Mouse (Mus musculus) T-cell, adult 66 days (primary cell): ENCODE data around the gene Tspear. TPM values are rescaled to one million over a fixed set of nuclear protein-coding genes. Genes with fewer than 3 reads are reported as not detected.

Experiments
- total RNA-seq, 2 experiments: library from RNA; stranded (reverse); gene quantifications; 3 replicates in 1 of 2; 4 replicates in 1 of 2; pipeline ENCODE4 v1.2.4; 2023

The Tspear gene
- total RNA-seq = 1 to 10 TPM; 1.6 to 3.3 TPM

GRCm38 (mm10) chr10:77685895-77686664, at the start of gene Tspear:
Tspear (plus strand) TSS chr10:77686569.

GRCm38 (mm10) chr10:77690356-77690807, 4.0 kb downstream of the Tspear start, which contains the start of gene Gm19402:
Gm19402 (minus strand) TSS chr10:77690757.

GRCm38 (mm10) chr10:77697133-77697532, 10.8 kb downstream of the Tspear start, which contains the start of gene Gm9508:
Gm9508 (minus strand) TSS chr10:77697233.

GRCm38 (mm10) chr10:77706326-77706725, 20.0 kb downstream of the Tspear start, which contains the start of gene Gm10272:
Gm10272 (plus strand) TSS chr10:77706626.

GRCm38 (mm10) chr10:77711157-77711556, 24.8 kb downstream of the Tspear start, which contains the start of gene Gm10024:
Gm10024 (plus strand) TSS chr10:77711457.

GRCm38 (mm10) chr10:77715507-77715906, 29.1 kb downstream of the Tspear start, which contains the start of gene Gm10142:
Gm10142 (plus strand) TSS chr10:77715807.

GRCm38 (mm10) chr10:77720299-77720698, 33.9 kb downstream of the Tspear start, which contains the start of gene Krtap12-1:
Krtap12-1 (plus strand) TSS chr10:77720599.

GRCm38 (mm10) chr10:77726186-77726585, 39.8 kb downstream of the Tspear start, which contains the start of gene Gm10100:
Gm10100 (plus strand) TSS chr10:77726486.

GRCm38 (mm10) chr10:77741924-77742688, 55.7 kb downstream of the Tspear start, which contains the start of gene Gm18596:
Gm18596 (minus strand) TSS chr10:77742638.

GRCm38 (mm10) chr10:77751254-77751653, 64.9 kb downstream of the Tspear start, which contains the start of gene Gm9736:
Gm9736 (minus strand) TSS chr10:77751354.

GRCm38 (mm10) chr10:77759582-77759981, 73.2 kb downstream of the Tspear start, which contains the start of gene Gm3233:
Gm3233 (minus strand) TSS chr10:77759682.

GRCm38 (mm10) chr10:77771225-77771624, 84.9 kb downstream of the Tspear start, which contains the start of gene Gm3238:
Gm3238 (minus strand) TSS chr10:77771325.

GRCm38 (mm10) chr10:77776844-77777243, 90.5 kb downstream of the Tspear start, which contains the start of gene Gm7138:
Gm7138 (minus strand) TSS chr10:77776944.

GRCm38 (mm10) chr10:77782442-77782841, 96.1 kb downstream of the Tspear start, which contains the start of gene Gm3250:
Gm3250 (minus strand) TSS chr10:77782542.

GRCm38 (mm10) chr10:77787876-77788275, 101.5 kb downstream of the Tspear start, which contains the start of gene Gm7137:
Gm7137 (minus strand) TSS chr10:77788200.

GRCm38 (mm10) chr10:77794976-77795375, 108.6 kb downstream of the Tspear start, which contains the start of gene Gm9639:
Gm9639 (minus strand) TSS chr10:77795076.

GRCm38 (mm10) chr10:77798921-77799508, 112.6 kb downstream of the Tspear start, which contains the start of gene Gm19668:
Gm19668 (minus strand) TSS chr10:77799133.

GRCm38 (mm10) chr10:77811743-77812142, 125.4 kb downstream of the Tspear start, which contains the start of gene Gm9507:
Gm9507 (minus strand) TSS chr10:77811843.

GRCm38 (mm10) chr10:77814382-77814781, 128.0 kb downstream of the Tspear start, which contains the start of gene Gm2696:
Gm2696 (plus strand) TSS chr10:77814682.

GRCm38 (mm10) chr10:77826951-77827350, 140.6 kb downstream of the Tspear start, which contains the start of gene Krtap10-4:
Krtap10-4 (minus strand) TSS chr10:77827095.

GRCm38 (mm10) chr10:77835647-77836046, 149.3 kb downstream of the Tspear start, which contains the start of gene Krtap10-10:
Krtap10-10 (plus strand) TSS chr10:77835947.

GRCm38 (mm10) chr10:77846503-77846902, 160.1 kb downstream of the Tspear start, which contains the start of gene Gm36176:
Gm36176 (plus strand) TSS chr10:77846803.

